Comparison of ENCODE assay signal across 16 mouse cellular contexts in genomic region chr12:13059473-13059872, GRCm38 (mm10).
"Had no signal": no experiment of that assay in that cellular context is flagged by ENCODE, and none has a peak within 500 bp of the region (broad histone marks: within the 10 kb centered on the region; RNA-seq: fewer than 3 reads in every experiment).

No protein-coding gene starts in this region.

- H3K27me3 ChIP-seq: liver, embryonic 13.5 days; lung, embryonic 15.5 days had no signal

- ATAC-seq: intestine, postnatal 0 days had no signal

- H3K27ac ChIP-seq: left cerebral cortex, adult 2 months; liver, embryonic 13.5 days; lung, embryonic 15.5 days; stomach, postnatal 0 days had no signal

- H3K36me3 ChIP-seq: liver, embryonic 13.5 days; lung, embryonic 15.5 days had no signal

- H3K4me2 ChIP-seq: liver, embryonic 13.5 days; lung, embryonic 15.5 days; midbrain, embryonic 11.5 days had no signal

- H3K9ac ChIP-seq: liver, embryonic 13.5 days; lung, embryonic 15.5 days had no signal

- H3K4me1 ChIP-seq: liver, embryonic 13.5 days; lung, embryonic 15.5 days had no signal

- H3K9me3 ChIP-seq: liver, embryonic 13.5 days; lung, embryonic 15.5 days had no signal

- H3K4me3 ChIP-seq: left cerebral cortex, adult 2 months; liver, embryonic 13.5 days; lung, embryonic 15.5 days had no signal

- DNase-seq: kidney, adult 9 months; layer of hippocampus, postnatal 36 days; liver, embryonic 13.5 days; lung, postnatal 10 days; lung, postnatal 4 days; midbrain, embryonic 14.5 days; right cerebral cortex, postnatal 14 days; right cerebral cortex, postnatal 4 days; thymus, adult 2 months; thymus, postnatal 14 days; thymus, postnatal 4 days had no signal
